7 mouse cellular contexts compared by ENCODE assay signal in the genomic region with DNA sequence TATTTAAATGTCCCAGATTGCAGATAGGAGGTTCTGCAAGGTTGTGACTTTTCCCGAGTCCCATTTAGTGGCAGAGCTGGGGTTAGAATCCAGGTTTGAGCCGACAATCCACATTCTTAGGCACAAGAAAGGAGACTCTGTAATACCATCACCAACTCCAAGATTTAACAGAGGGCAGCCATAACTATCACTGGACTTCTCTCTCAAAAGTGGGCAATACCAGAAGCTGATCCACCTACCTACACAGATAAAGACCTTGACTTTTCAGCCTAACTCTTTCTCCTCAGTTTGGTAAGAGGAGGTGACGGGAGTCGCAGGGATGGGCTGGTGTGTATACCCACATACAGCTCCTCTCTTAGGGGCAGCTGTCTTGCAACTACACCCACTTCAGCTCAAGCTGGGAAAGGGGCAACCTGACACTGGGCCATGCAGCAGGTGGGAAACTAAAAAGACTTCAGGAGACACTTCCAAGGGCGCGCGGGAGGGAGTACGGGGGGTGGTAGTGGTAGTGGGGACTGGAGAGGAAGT. TPM values are rescaled to one million over a fixed set of nuclear protein-coding genes. Genes with fewer than 3 reads are reported as not detected.
DNase-seq lines count a peak whose midpoint lies in the region; ATAC-seq and TF ChIP-seq lines count a peak whose summit lies in the region.

No protein-coding gene starts in this region.

- no peak for ATAC-seq in lung, embryonic 14.5 days (ENCODE audit: insufficient read depth)
- no peak for ATAC-seq in embryonic facial prominence, embryonic 15.5 days (ENCODE audit: insufficient number of reproducible peaks, low FRiP score, low TSS enrichment, low read depth)

- H3K27me3 ChIP-seq in lung, embryonic 14.5 days (ENCODE audit: insufficient read depth, low read length), result peaks cover 11% of the 10 kb centered on the region
- peaks cover 12% of the 10 kb centered on the region for H3K27me3 ChIP-seq in embryonic facial prominence, embryonic 15.5 days
- H3K27me3 ChIP-seq in limb, embryonic 10.5 days (ENCODE audit: low read depth, poor library complexity, severe bottlenecking), result peaks cover 15% of the 10 kb centered on the region
- no peaks in the 10 kb centered on the region for H3K27me3 ChIP-seq in small intestine, adult 2 months (ENCODE audit: control insufficient read depth, insufficient read depth, low read length)

- H3K9ac ChIP-seq in lung, embryonic 14.5 days, result peak overlapping the region; percentile 10
- no peak overlapping the region for H3K9ac ChIP-seq in embryonic facial prominence, embryonic 15.5 days

- H3K4me1 ChIP-seq in lung, embryonic 14.5 days (ENCODE audit: insufficient read depth), result peaks cover 29% of the 10 kb centered on the region
- H3K4me1 ChIP-seq in embryonic facial prominence, embryonic 15.5 days, result peaks cover 86% of the 10 kb centered on the region
- H3K4me1 ChIP-seq in limb, embryonic 10.5 days, result peaks cover 97% of the 10 kb centered on the region
- peaks cover 21% of the 10 kb centered on the region; the same call in 1 of the 2 replicates for H3K4me1 ChIP-seq in small intestine, adult 2 months (ENCODE audit: control insufficient read depth, insufficient read depth, insufficient read length, low read length)

- WGBS in lung, embryonic 14.5 days, result 8% methylated on average over 8 of the region's 8 CpGs
- 7% methylated on average over 8 of the region's 8 CpGs for WGBS in embryonic facial prominence, embryonic 15.5 days
- 2% methylated on average over 8 of the region's 8 CpGs for WGBS in limb, embryonic 10.5 days
- 13% methylated on average over 8 of the region's 8 CpGs for WGBS in small intestine, adult 2 months

- H3K4me2 ChIP-seq in lung, embryonic 14.5 days, result peak overlapping the region; percentile 97
- H3K4me2 ChIP-seq in embryonic facial prominence, embryonic 15.5 days (replicated peaks), result peak overlapping the region; percentile 86

- H3K27ac ChIP-seq in lung, embryonic 14.5 days (ENCODE audit: low read depth), result peak overlapping the region; percentile 99
- H3K27ac ChIP-seq in embryonic facial prominence, embryonic 15.5 days (replicated peaks), result peak overlapping the region; percentile 97
- H3K27ac ChIP-seq in limb, embryonic 10.5 days, result peak overlapping the region; percentile 100
- H3K27ac ChIP-seq in small intestine, adult 2 months (ENCODE audit: insufficient read depth, low read depth, low read length), result peak overlapping the region; percentile 91

- no peak for TF ChIP-seq CTCF in lung, embryonic 14.5 days (IDR thresholded peaks at IDR 0.05; ENCODE audit: low read depth)
- no peak for TF ChIP-seq CTCF in small intestine, adult 2 months (IDR thresholded peaks at IDR 0.05; ENCODE audit: extremely low read depth, insufficient read length, insufficient replicate concordance, low read depth, low read length)

- no peaks in the 10 kb centered on the region for H3K9me3 ChIP-seq in lung, embryonic 14.5 days (ENCODE audit: low read depth, low read length)
- H3K9me3 ChIP-seq in embryonic facial prominence, embryonic 15.5 days (replicated peaks), result no peaks in the 10 kb centered on the region
- no peaks in the 10 kb centered on the region for H3K9me3 ChIP-seq in limb, embryonic 10.5 days (replicated peaks)

- peak overlapping the region; percentile 71 for H3K4me3 ChIP-seq in lung, embryonic 14.5 days (ENCODE audit: low read depth, low read length)
- peak overlapping the region; percentile 68 for H3K4me3 ChIP-seq in embryonic facial prominence, embryonic 15.5 days (replicated peaks)
- peak overlapping the region; percentile 87 for H3K4me3 ChIP-seq in limb, embryonic 10.5 days
- peak overlapping the region; percentile 74 for H3K4me3 ChIP-seq in small intestine, adult 2 months (ENCODE audit: low read depth, low read length)

- no peak for TF ChIP-seq POLR2A in small intestine, adult 2 months (IDR thresholded peaks at IDR 0.05; ENCODE audit: low read depth, low read length)

- DNase-seq in lung, embryonic 14.5 days, result no peak
- DNase-seq in lung, postnatal 25 days (ENCODE audit: low spot score), result no peak
- no peak for DNase-seq in limb, embryonic 10.5 days (ENCODE audit: low spot score)
- no peak for DNase-seq in retina, postnatal 1 day
- no peak for DNase-seq in gastrocnemius, postnatal 10 days

- peaks cover 14% of the 10 kb centered on the region for H3K36me3 ChIP-seq in lung, embryonic 14.5 days (ENCODE audit: insufficient read depth)
- 0 out of 2 replicates have a peak, but pooled peaks cover 7% of the 10 kb centered on the region for H3K36me3 ChIP-seq in embryonic facial prominence, embryonic 15.5 days
- H3K36me3 ChIP-seq in limb, embryonic 10.5 days, result peaks cover 22% of the 10 kb centered on the region
- no peaks in the 10 kb centered on the region for H3K36me3 ChIP-seq in small intestine, adult 2 months (ENCODE audit: control insufficient read depth, insufficient read depth, low read length)

RNA-seq across cellular contexts. Expression of a gene that starts 3.5 kb away (rescaled TPM):
- polyA plus RNA-seq in lung, embryonic 14.5 days (2014; fragmentation: Nextera tagmentation; extraction: Ambion mirVana), result 22.9 and 24.4 TPM in 2 replicates
- polyA plus RNA-seq in embryonic facial prominence, embryonic 15.5 days (2015; fragmentation: Nextera tagmentation; extraction: Ambion mirVana), result 35.5 and 37.2 TPM in 2 replicates
- 36.6 and 40.8 TPM in 2 replicates for polyA plus RNA-seq in limb, embryonic 10.5 days (2016; fragmentation: Nextera tagmentation; extraction: Ambion mirVana)
- polyA plus RNA-seq in small intestine, adult 2 months (2012; rRNA removed), result 13.5 and 35.4 TPM in 2 replicates
- 10 to 100 TPM; 35.9 to 47.5 TPM for total RNA-seq in gastrocnemius, postnatal 10 days (2021)

RNA-seq across cellular contexts. Expression of a gene that starts 19.0 kb away (rescaled TPM):
- 37.5 and 39.1 TPM in 2 replicates for polyA plus RNA-seq in lung, embryonic 14.5 days (2014; fragmentation: Nextera tagmentation; extraction: Ambion mirVana)
- 19.5 and 20.0 TPM in 2 replicates for polyA plus RNA-seq in embryonic facial prominence, embryonic 15.5 days (2015; fragmentation: Nextera tagmentation; extraction: Ambion mirVana)
- 23.0 and 24.7 TPM in 2 replicates for polyA plus RNA-seq in limb, embryonic 10.5 days (2016; fragmentation: Nextera tagmentation; extraction: Ambion mirVana)
- polyA plus RNA-seq in small intestine, adult 2 months (2012; rRNA removed), result 11.2 and 16.5 TPM in 2 replicates
- 10 to 100 TPM; 14.0 to 15.7 TPM for total RNA-seq in gastrocnemius, postnatal 10 days (2021)

RNA-seq across cellular contexts. Expression of a gene that starts 21.6 kb away (rescaled TPM):
- polyA plus RNA-seq in lung, embryonic 14.5 days (2014; fragmentation: Nextera tagmentation; extraction: Ambion mirVana), result 26.8 and 27.2 TPM in 2 replicates
- polyA plus RNA-seq in embryonic facial prominence, embryonic 15.5 days (2015; fragmentation: Nextera tagmentation; extraction: Ambion mirVana), result 32.6 and 40.9 TPM in 2 replicates
- polyA plus RNA-seq in limb, embryonic 10.5 days (2016; fragmentation: Nextera tagmentation; extraction: Ambion mirVana), result 45.2 and 51.6 TPM in 2 replicates
- 4.3 and 5.3 TPM in 2 replicates for polyA plus RNA-seq in small intestine, adult 2 months (2012; rRNA removed)
- 10 to 100 TPM; 18.8 to 22.3 TPM for total RNA-seq in gastrocnemius, postnatal 10 days (2021)

RNA-seq across cellular contexts. Expression of a gene that starts 21.7 kb away (rescaled TPM):
- 169 and 173 TPM in 2 replicates for polyA plus RNA-seq in lung, embryonic 14.5 days (2014; fragmentation: Nextera tagmentation; extraction: Ambion mirVana)
- 150 and 158 TPM in 2 replicates for polyA plus RNA-seq in embryonic facial prominence, embryonic 15.5 days (2015; fragmentation: Nextera tagmentation; extraction: Ambion mirVana)
- 140 and 151 TPM in 2 replicates for polyA plus RNA-seq in limb, embryonic 10.5 days (2016; fragmentation: Nextera tagmentation; extraction: Ambion mirVana)
- 129 and 163 TPM in 2 replicates for polyA plus RNA-seq in small intestine, adult 2 months (2012; rRNA removed)
- 10 to 100 TPM; 83.8 to 94.5 TPM for total RNA-seq in gastrocnemius, postnatal 10 days (2021)

RNA-seq across cellular contexts. Expression of a gene that starts 47.8 kb away (rescaled TPM):
- polyA plus RNA-seq in lung, embryonic 14.5 days (2014; fragmentation: Nextera tagmentation; extraction: Ambion mirVana), result 57.3 and 59.9 TPM in 2 replicates
- polyA plus RNA-seq in embryonic facial prominence, embryonic 15.5 days (2015; fragmentation: Nextera tagmentation; extraction: Ambion mirVana), result 88.3 and 91.8 TPM in 2 replicates
- polyA plus RNA-seq in limb, embryonic 10.5 days (2016; fragmentation: Nextera tagmentation; extraction: Ambion mirVana), result 35.1 and 70.5 TPM in 2 replicates
- polyA plus RNA-seq in small intestine, adult 2 months (2012; rRNA removed), result 86.3 and 240 TPM in 2 replicates
- 10 to 100 TPM; 39.0 to 59.5 TPM for total RNA-seq in gastrocnemius, postnatal 10 days (2021)
